Mouse (Mus musculus) kidney, postnatal 0 days (tissue): Measurements from ENCODE around the gene Rp2. TPM values are rescaled to one million over a fixed set of nuclear protein-coding genes. Genes with fewer than 3 reads are reported as not detected.
"Not testable (repeated sequence)": the region's sequence is repeated elsewhere in the genome, so short reads cannot be mapped to it uniquely, and the experiment has no call there.

Experiments
- ATAC-seq: fragments of 200-750 bp; cut with Nextera tagmentation; replicated peaks from 2 replicates; pipeline ENCODE4 v1.8.0; 2017; ENCODE audit warnings: low read depth, moderate number of reproducible peaks, moderate TSS enrichment, moderate library complexity; ENCODE audit not compliant: low FRiP score
- DNase-seq: peaks from one replicate; pipeline ENCODE4 v3.0.0-alpha.2; 2016; ENCODE audit warnings: low spot score
- H3K27ac ChIP-seq: fragments of 300-500 bp; sonication (generic); 2 replicates; pipeline ENCODE4 v1.5.1; 2014; ENCODE audit warnings: mild to moderate bottlenecking
- H3K27me3 ChIP-seq: fragments of 300-500 bp; sonication (generic); 2 replicates; pipeline ENCODE4 v1.6.1; 2014; ENCODE audit warnings: low read length, mixed read lengths; ENCODE audit not compliant: insufficient read depth
- H3K36me3 ChIP-seq: fragments of 300-500 bp; sonication (generic); 2 replicates; pipeline ENCODE4 v1.6.1; 2014; ENCODE audit warnings: low read length, mixed read lengths; ENCODE audit not compliant: insufficient read depth
- H3K4me1 ChIP-seq: fragments of 300-500 bp; sonication (generic); replicated peaks from 2 replicates; pipeline ENCODE4 v1.6.1; 2014; ENCODE audit warnings: antibody characterized with exemption, low read length, mixed read lengths; ENCODE audit not compliant: insufficient read depth
- H3K4me2 ChIP-seq: fragments of 300-500 bp; sonication (generic); 2 replicates; pipeline ENCODE4 v1.6.1; 2014; ENCODE audit warnings: mild to moderate bottlenecking, low read length, moderate library complexity, mixed read lengths
- H3K4me3 ChIP-seq: fragments of 300-500 bp; sonication (generic); replicated peaks from 2 replicates; pipeline ENCODE4 v1.5.1; 2014; ENCODE audit warnings: low read depth, low read length
- H3K9ac ChIP-seq: fragments of 300-500 bp; sonication (generic); 2 replicates; pipeline ENCODE4 v1.6.1; 2014; ENCODE audit warnings: low read depth, low read length
- H3K9me3 ChIP-seq: fragments of 300-500 bp; sonication (generic); replicated peaks from 2 replicates; pipeline ENCODE4 v1.6.1; 2016; ENCODE audit warnings: low read length, inconsistent platforms, mixed read lengths
- CTCF ChIP-seq: IDR thresholded peaks from 2 replicates; pipeline ENCODE4 v1.5.1; 2016; ENCODE audit warnings: antibody characterized with exemption, low read depth, mild to moderate bottlenecking, moderate library complexity
- WGBS: fragments of 180-500 bp; shearing (Covaris S2); extraction: QIAGEN DNeasy Blood & Tissue Kit; methylation state at CpG from one replicate; pipeline ENCODE4 v1.1.7; 2014; 5-methylcytosine and 5-hydroxymethylcytosine counted together
- polyA plus RNA-seq: library from polyadenylated mRNA; unstranded; fragments of >200 nt; fragmentation: Nextera tagmentation; extraction: Ambion mirVana; gene quantifications from 2 replicates; pipeline ENCODE4 v1.2.1, GENCODE M21; 2015

Gene Rp2
- 11.2 and 13.0 TPM in 2 replicates for polyA plus RNA-seq

GRCm38 (mm10) chrX:20364391-20365365 is at the start of gene Rp2:
Gene Rp2 (plus strand): TSS chrX:20364481.
- no peak for TF ChIP-seq CTCF
- H3K27me3 ChIP-seq = no peaks in the 10 kb centered on the region
- no peaks in the 10 kb centered on the region for H3K4me1 ChIP-seq
- H3K36me3 ChIP-seq = no peaks in the 10 kb centered on the region
- H3K4me3 ChIP-seq = peak within 1 kb of the TSS; percentile 48
- H3K9ac ChIP-seq = peak within 1 kb of the TSS; percentile 56
- WGBS = 23% methylated on average over 35 of the region's 35 CpGs
- ATAC-seq = peak; percentile 100
- DNase-seq = peak; percentile 91
- no peak within 1 kb of the TSS; the same call in 1 of the 2 replicates for H3K27ac ChIP-seq
- peak within 1 kb of the TSS; percentile 61 for H3K4me2 ChIP-seq
- no peaks in the 10 kb centered on the region for H3K9me3 ChIP-seq

GRCm38 (mm10) chrX:20332756-20333155 is 31.5 kb upstream of the Rp2 start:
- Histone ChIP-seq H3K4me1 (no peaks in the 10 kb centered on the region), H3K4me2 (no peak overlapping the region), H3K27ac (no peak overlapping the region), H3K4me3 (no peak overlapping the region), H3K9me3 (no peaks in the 10 kb centered on the region), H3K27me3 (no peaks in the 10 kb centered on the region), H3K9ac (no peak overlapping the region), H3K36me3 (no peaks in the 10 kb centered on the region)
- no peak for ATAC-seq
- DNase-seq = no peak
- 56% methylated on average over 1 of the region's 1 CpGs for WGBS
- TF ChIP-seq CTCF = no peak

DNA sequence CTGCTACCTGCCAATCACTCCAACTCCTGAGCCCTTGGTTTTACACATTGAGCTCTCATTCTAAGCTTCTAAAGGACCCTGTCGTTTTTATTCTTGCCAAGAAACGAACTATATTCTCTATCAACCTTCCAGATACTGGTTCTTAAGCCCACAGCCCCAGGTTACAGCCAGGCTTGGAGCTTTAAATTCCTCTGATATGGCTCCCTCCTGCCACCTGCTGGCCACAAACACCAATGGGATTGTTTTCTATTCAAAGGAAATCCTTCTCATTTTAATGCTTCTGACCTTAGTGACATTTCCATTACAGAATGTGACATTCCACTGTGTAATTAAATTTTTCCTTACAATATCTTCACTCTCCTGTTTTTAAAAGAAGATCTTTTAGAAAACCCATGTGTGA is 28.6 kb upstream of the Rp2 start:
- Histone ChIP-seq H3K9ac (no peak overlapping the region), H3K27ac (no peak overlapping the region), H3K36me3 (no peaks in the 10 kb centered on the region), H3K4me3 (no peak overlapping the region), H3K9me3 (no peaks in the 10 kb centered on the region), H3K4me2 (no peak overlapping the region), H3K4me1 (no peaks in the 10 kb centered on the region), H3K27me3 (no peaks in the 10 kb centered on the region)
- peak; percentile 72 for TF ChIP-seq CTCF
- ATAC-seq (no peak), DNase-seq (peak; percentile 27)
- 16% methylated on average over 2 of the region's 2 CpGs for WGBS

GRCm38 (mm10) chrX:20344980-20345379 is 19.3 kb upstream of the Rp2 start:
- no peaks in the 10 kb centered on the region for H3K4me1 ChIP-seq
- no peak for ATAC-seq
- TF ChIP-seq CTCF = no peak

GRCm38 (mm10) chrX:20346355-20346754 is 17.9 kb upstream of the Rp2 start:
- Histone ChIP-seq H3K27ac (no peak overlapping the region), H3K4me2 (no peak overlapping the region), H3K9ac (no peak overlapping the region), H3K27me3 (no peaks in the 10 kb centered on the region), H3K4me3 (no peak overlapping the region), H3K4me1 (no peaks in the 10 kb centered on the region), H3K9me3 (no peaks in the 10 kb centered on the region), H3K36me3 (no peaks in the 10 kb centered on the region)
- 60% methylated on average over 3 of the region's 3 CpGs for WGBS
- no peak for TF ChIP-seq CTCF
- ATAC-seq (no peak), DNase-seq (no peak)

More at GRCm38 (mm10) chrX:20344980-20345379, 19.3 kb upstream of the Rp2 start:
- Histone ChIP-seq H3K9me3 (no peaks in the 10 kb centered on the region), H3K27me3 (no peaks in the 10 kb centered on the region), H3K9ac (no peak overlapping the region), H3K27ac (no peak overlapping the region), H3K4me3 (no peak overlapping the region), H3K36me3 (no peaks in the 10 kb centered on the region), H3K4me2 (no peak overlapping the region)
- no peak for DNase-seq

DNA sequence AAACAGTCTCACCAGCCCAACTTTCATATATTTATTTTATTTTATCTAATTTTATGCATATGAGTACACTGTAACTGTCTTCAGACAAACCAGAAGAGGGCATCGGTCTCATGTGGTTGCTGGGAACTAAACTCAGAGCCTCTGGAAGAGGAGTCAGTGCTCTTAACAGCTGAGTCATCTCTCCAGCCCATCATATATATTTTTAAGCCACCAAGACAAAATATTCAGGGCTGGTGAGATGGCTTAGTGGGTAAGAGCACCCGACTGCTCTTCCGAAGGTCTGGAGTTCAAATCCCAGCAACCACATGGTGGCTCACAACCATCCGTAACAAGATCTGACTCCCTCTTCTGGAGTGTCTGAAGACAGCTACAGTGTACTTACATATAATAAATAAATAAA is 14.0 kb upstream of the Rp2 start:
- not testable (repeated sequence) for H3K4me1 ChIP-seq, H3K9ac ChIP-seq, H3K27ac ChIP-seq, H3K27me3 ChIP-seq, DNase-seq, H3K9me3 ChIP-seq, ATAC-seq, H3K4me2 ChIP-seq, H3K4me3 ChIP-seq, H3K36me3 ChIP-seq
- 96% methylated on average over 3 of the region's 4 CpGs for WGBS
